Mouse (Mus musculus): ENCODE data around the gene Pank4.
A peak's percentile ranks its signal among the peaks of the same experiment; 100 is the strongest.

Pank4 gene

GRCm38 (mm10) chr4:154942632-154943322, 21.1 kb upstream of the Pank4 start:
- no peak for DNase-seq (ENCODE audit: extremely low read depth, insufficient read length, low spot score)

DNA sequence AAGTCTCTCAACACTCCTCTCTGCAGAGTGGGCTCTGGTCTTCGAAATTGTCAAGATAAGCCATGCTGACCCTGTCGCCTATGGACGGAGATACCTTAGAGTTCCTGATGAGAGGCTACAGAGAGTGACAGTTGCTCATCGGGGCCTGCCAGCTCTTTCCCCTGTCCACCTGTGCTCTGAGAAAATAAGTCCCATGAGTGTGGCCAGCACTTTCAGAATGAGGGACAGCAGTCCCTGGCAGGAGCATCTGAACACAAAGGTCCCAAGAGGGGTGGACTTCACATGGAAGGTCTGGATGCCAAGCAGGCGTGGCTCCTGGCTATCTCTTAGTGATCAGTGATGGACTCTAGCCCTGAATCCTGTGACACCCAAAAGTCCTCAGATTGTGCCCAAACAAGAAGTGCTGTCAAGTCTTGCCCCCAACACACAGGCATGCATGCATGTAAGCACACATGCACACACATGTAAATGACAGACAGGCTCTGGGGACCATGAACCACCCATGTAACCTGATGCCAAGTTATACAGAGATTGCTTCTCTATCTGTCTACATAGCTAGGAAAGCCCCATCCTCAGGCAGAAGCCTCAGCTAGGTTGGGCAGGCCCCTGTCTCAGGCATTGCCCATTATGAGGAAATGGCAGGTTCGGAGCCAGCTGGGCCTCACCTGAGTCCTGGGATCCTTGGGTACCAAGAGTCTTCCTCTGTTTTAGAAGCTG, 20.4 kb upstream of the Pank4 start:
- no peak for DNase-seq (ENCODE audit: extremely low read depth, insufficient read length, low spot score)

DNA sequence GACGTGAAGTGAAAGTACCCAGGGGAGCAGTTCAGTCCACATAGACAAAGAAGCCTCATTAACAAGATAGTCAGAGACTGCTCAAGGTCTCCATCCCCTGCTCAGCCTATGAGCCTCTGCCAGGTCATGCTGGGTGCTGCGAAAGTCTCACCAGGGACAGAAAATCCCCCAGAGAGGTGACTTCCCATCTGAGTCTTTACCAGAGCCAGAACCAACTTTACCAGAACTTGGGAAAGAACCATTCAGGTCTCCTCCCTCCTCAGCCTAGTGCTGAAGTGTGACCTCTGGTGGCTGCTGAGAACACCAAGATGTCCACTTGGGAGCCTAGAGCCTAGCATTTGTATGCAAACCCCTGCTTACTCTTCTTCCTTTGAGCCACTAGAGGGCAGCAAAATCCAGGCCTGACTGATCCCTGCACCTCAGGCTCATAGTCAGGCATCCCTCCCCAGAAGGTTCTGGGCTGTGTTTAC, 19.8 kb upstream of the Pank4 start:
- peak; percentile 57 for DNase-seq (ENCODE audit: extremely low read depth, insufficient read length, low spot score)

DNA sequence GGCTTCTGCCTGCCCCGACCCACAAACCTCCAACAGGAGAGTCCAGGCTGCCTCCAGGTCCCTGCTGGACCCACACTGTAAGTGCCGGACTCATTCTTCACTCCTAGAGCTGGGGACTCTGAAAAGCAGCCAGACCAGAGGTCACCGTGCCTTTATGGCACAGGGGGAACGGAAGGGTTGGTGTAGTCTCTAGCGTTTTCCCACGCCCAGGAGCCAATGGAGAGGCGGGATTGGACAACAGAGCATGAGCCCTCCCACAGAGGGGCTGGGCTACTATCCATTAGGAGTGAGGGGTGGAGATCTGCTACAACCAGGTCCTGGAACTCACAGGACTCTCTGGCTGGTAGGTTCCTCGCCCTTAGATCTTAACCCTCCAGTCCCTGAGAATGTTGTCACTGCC, 17.6 kb upstream of the Pank4 start:
- peak; percentile 27 for DNase-seq (ENCODE audit: extremely low read depth, insufficient read length, low spot score)

- no peak for DNase-seq (ENCODE audit: extremely low read depth, insufficient read length, low spot score)
These were observed 15.6 kb upstream of the Pank4 start for GRCm38 (mm10) chr4:154948066-154948939.

GRCm38 (mm10) chr4:154948940-154949588, 14.9 kb upstream of the Pank4 start:
- no peak for DNase-seq (ENCODE audit: extremely low read depth, insufficient read length, low spot score)

GRCm38 (mm10) chr4:154949589-154949982, 14.3 kb upstream of the Pank4 start:
- DNase-seq (ENCODE audit: extremely low read depth, insufficient read length, low spot score) = no peak

DNA sequence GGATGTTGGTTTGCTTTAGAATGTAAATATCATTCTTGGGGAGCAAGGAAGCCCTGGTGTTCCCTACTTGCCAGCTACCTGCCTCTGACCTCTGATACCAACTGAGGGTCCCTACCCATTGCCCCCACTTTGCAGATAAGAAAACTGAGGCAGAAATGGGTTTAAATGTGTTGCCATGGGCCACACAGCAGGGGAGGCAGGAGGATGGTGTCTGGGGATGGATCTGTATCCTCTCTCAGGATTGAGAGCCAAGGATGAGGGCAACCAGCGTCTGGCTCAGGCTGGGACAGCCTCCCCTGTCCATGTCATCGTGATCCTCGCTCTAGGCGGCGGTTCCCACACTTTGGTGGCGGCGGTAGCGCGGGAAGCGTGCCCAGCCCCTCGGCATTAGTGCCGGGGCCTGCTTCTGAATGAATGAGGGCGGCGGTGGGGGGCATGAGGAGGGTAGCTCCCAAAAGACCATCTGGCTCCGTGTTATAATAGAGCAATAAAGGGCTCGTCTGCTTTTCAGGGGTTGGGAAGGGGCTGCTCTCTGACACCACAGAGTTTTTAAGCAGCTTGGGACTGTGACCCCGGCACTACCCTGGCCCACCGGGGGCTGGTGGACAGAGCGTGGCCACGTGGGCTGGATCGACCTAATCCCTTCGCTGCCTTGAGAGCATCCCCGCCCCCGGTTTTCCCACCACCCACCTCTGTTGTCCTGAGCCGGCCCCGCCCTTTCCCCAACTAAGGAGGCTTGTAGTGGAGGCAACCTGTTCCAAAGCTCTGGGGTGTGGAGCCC, 11.3 kb upstream of the Pank4 start:
- no peak for DNase-seq (ENCODE audit: extremely low read depth, insufficient read length, low spot score)

GRCm38 (mm10) chr4:154956604-154957003, 7.3 kb upstream of the Pank4 start:
- no peak for DNase-seq (ENCODE audit: extremely low read depth, insufficient read length, low spot score)

DNA sequence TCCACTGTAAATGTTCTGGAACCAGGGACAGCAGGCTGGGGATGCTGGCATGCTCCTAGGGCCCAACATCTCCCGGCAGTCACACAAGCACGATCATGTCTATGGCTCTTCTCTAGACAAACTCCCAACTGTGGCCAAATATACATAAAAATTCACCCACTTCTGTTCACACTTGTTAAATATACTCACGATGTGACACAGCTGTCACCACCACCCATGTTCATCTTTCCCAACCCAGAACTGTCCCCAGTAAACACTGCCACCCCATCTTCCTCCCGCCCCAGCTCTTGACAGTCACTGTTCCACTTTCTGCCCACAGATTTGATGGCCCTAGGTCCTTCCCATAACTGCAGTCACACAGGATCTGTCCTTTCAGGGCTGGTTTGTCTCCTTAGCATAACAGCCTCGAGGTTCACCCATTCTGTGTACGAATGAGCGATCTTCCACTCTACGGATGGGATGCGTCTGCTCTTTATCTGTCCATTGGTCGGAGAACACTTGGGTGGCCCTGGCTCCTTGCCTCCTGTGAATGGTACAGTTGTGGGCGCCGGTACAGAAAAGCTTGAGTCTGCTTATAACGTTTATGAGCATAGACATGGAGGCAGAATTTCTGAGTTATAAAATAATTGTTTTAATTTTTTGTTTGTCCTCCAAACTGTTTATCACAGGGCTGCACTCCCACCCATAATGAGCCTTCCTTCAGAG, 6.5 kb upstream of the Pank4 start:
- no peak for DNase-seq (ENCODE audit: extremely low read depth, insufficient read length, low spot score)

- DNase-seq (ENCODE audit: extremely low read depth, insufficient read length, low spot score) = no peak
These were observed 5.8 kb upstream of the Pank4 start for GRCm38 (mm10) chr4:154958171-154958570.

- DNase-seq (ENCODE audit: extremely low read depth, insufficient read length, low spot score) = no peak
These were observed 5.3 kb upstream of the Pank4 start for GRCm38 (mm10) chr4:154958621-154959020.

DNA sequence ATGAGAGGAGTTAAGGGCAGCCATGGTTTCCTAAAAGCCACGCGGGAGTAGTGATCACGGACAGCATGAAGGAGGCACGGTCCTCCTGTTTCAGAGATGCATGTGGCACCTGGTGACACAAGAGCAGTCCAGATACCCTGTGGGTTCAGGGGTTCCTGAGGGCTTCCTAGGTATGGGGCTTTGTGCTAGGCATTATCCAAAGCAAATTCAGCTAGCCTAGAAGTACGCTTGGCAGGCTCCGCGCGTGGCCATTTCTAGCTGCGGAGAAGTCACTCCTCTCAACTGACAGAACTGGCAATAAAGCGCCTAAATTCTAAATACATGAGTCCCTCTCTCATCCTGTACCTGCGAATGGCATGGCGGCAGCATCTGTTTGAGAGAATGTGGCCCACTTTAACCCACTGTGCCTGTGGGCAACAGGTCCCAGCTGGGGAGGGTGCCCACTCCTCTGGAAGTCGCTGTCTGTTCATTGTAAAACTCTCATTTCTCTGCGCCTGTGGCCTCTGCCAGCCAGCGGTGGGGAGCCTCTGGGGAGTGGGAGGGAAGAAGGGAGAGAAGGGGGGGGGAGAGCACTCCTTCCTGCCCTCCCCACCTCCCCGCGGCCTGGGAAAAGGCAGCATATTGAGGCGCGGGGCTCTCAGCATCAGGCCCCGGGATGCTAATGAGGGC, 3.8 kb upstream of the Pank4 start:
- DNase-seq (ENCODE audit: extremely low read depth, insufficient read length, low spot score) = no peak

DNA sequence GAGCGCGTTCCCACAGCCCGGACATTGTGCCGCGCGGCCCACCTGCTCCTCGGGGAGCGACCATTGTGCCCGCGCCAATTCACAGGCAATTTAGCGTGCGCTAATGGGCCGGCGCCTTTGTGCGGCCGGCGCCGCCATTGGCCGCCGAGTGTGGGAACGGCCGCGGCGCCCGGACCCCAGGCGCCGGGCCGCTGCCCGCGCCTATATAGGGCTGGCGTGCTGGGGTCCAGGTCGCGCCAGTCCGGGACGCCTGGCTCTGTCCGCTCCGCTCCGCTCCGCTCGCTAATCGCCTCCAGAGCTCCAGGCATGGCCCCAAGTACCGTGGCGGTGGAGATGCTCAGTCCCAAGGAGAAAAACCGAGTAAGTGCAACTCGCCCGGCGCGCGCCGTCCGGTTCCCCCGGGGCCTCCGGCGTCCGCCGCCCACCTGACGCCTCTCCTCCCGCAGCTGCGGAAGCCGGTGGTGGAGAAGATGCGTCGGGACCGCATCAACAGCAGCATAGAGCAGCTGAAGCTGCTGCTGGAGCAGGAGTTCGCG, 3.2 kb upstream of the Pank4 start, which contains the start of gene Hes5:
Hes5 (plus strand) TSS at position 234 of the 536 bp plus-strand sequence.
- no peak for DNase-seq (ENCODE audit: extremely low read depth, insufficient read length, low spot score)

DNA sequence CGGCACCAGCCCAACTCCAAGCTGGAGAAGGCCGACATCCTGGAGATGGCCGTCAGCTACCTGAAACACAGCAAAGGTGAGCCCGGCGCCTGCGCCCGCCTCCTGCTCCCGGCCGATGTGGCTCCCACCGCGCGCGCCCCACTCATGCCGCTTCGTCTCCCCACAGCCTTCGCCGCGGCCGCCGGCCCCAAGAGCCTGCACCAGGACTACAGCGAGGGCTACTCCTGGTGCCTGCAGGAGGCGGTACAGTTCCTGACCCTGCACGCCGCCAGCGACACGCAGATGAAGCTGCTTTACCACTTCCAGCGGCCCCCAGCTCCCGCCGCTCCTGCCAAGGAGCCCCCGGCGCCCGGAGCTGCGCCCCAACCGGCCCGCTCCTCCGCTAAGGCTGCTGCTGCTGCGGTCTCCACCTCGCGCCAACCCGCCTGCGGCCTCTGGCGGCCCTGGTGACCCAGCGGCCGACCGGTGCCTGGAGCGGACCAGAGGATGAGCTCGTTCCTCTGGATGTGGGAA, 2.6 kb upstream of the Pank4 start:
- DNase-seq (ENCODE audit: extremely low read depth, insufficient read length, low spot score) = no peak

- no peak for DNase-seq (ENCODE audit: extremely low read depth, insufficient read length, low spot score)
These were observed 2.0 kb upstream of the Pank4 start for GRCm38 (mm10) chr4:154961911-154962310.

DNA sequence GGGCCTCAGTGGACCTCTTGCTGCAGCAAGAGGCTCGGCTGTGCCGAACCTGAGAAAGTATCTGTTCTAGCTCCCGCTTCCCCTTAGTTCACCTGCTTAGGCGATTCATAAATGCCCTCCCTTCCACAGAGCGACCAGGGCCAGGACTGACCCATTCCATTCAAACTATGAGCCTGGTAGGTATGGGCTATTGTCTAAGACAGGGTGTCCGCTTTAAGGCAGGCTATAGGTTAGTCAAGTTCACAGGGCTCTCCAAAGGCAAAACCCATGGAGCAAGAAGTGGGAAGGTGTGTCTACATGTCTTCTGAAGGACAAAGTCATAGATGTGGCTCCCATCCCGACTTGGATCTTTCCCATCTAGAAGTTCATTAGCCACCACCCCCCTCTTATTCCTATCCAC, 1.2 kb upstream of the Pank4 start:
- no peak for DNase-seq (ENCODE audit: extremely low read depth, insufficient read length, low spot score)

DNA sequence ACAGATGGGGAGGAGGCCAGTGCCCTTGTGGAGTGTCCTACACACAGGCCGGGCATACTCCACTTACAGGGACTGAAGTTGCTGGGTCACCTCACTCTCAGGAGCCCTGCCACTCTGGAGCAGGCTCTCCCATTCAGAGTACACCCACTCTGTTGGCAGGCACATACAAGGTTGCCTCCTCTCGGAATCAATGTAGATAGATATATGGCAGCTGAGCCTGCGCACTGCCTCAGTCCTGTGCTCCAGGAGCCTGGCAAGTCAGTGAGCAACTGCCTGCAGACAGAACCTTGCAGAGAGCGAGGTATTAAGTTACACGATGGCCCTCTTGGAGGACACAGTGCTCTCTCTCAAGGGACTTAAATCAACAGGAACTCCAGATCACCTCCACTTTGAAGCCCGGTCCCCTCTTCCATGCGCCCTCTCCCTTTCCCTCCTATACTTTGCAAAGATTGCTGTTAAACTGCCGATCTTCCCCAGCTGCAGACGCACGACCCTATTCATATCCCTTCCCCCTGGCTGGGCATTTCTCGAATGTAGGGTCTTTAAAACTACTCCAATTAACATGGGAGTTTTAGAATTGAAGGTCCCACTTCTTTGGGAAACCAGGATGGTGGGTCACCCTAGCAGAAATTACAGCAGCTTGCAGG, 610 bp upstream of the Pank4 start:
- DNase-seq (ENCODE audit: extremely low read depth, insufficient read length, low spot score) = no peak
